Mouse (Mus musculus): ENCODE results near the gene Clcc1.
A peak's percentile ranks its signal among the peaks of the same experiment; 100 is the strongest.

Gene Clcc1

DNA sequence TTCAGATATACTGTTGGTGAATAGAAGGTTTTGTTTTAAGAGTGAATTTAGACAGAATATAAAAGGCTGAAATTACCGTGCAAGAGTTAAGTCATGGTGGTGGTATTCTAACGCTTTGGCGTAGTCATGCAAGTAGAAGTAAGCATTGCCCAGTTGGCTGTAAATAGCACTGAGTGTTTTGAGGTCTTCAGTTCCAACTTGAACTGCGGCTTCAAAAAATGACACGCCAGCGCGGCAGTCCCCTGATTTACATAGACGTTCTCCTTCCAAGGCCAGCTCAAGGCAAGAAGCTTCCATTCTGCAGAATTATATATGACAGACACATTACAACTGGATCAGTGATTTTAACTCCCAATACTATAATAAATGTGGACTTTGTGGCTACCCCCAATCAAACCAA is 49.1 kb downstream of the Clcc1 start:
- no peak for DNase-seq (ENCODE audit: low spot score)

DNA sequence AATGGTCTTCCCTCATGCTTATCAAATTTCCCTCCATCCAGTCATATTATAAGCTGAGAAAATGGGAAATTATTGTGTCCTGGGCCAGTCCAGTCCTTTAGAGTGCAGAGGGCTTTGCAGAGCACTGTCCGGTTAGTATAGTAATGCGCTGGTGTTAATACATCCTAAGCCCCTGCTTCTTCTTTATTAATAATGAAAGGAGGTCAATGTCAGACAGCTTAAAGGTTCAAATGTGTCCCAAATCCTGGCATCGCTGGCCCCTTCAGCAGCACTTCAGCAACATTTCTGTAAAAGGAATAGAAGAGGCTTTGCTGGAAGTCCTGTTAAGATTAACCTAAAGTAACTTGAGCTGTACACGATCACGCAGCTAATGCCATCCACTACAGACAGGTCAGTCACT is 57.6 kb downstream of the Clcc1 start:
- DNase-seq (ENCODE audit: low spot score): no peak

GRCm38 (mm10) chr3:108713065-108713675 is 59.5 kb downstream of the Clcc1 start:
- DNase-seq (ENCODE audit: low spot score): no peak

- DNase-seq (ENCODE audit: low spot score): no peak
These were observed 61.1 kb downstream of the Clcc1 start for GRCm38 (mm10) chr3:108714837-108715236.

- peak; percentile 22 for DNase-seq (ENCODE audit: low spot score)
These were observed 64.3 kb downstream of the Clcc1 start for GRCm38 (mm10) chr3:108717896-108718502.

GRCm38 (mm10) chr3:108719357-108719756 is 65.6 kb downstream of the Clcc1 start:
- DNase-seq (ENCODE audit: low spot score): no peak

- no peak for DNase-seq (ENCODE audit: low spot score)
These were observed 66.0 kb downstream of the Clcc1 start for GRCm38 (mm10) chr3:108719761-108720160.

GRCm38 (mm10) chr3:108721076-108721991 is 67.6 kb downstream of the Clcc1 start:
- peak; percentile 19 for DNase-seq (ENCODE audit: low spot score)

GRCm38 (mm10) chr3:108722036-108722872 is 68.5 kb downstream of the Clcc1 start, which contains the start of gene Gpsm2:
Gene Gpsm2 (minus strand): TSS chr3:108722309.
- DNase-seq (ENCODE audit: low spot score): peak; percentile 96

GRCm38 (mm10) chr3:108726413-108726812 is 72.7 kb downstream of the Clcc1 start:
- DNase-seq (ENCODE audit: low spot score): no peak

DNA sequence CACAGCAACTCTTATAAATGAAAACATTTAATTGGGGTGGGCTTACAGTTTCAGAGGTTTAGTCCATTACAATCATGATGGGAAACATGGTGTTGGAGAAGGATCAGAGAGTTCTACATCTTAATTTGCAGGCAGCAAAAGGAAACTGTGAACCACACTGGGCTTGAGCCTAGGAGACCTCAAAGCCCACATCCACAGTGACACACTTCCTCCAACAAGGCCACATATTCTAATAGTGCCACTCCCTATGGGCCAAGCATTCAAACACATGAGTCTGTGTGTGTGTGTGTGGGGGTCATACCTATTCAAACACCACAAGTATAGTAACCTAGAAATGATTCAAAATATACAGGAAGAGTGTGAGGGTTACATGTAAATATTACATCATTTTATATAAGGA is 73.6 kb downstream of the Clcc1 start:
- DNase-seq (ENCODE audit: low spot score): no peak

GRCm38 (mm10) chr3:108727776-108728175 is 74.1 kb downstream of the Clcc1 start:
- no peak for DNase-seq (ENCODE audit: low spot score)

Data from spleen, adult 12 weeks (tissue).